Mouse (Mus musculus): ENCODE measurements at regions not wholly inside any gene's neighbourhood (a gene's known extent, or its start where the extent isn't known, plus 50 kb on each side); places are given as distances from the start of the nearest gene placed in this dataset.

- WGBS = 92% methylated on average over 2 of the region's 2 CpGs
- Histone ChIP-seq H3K9ac (ENCODE audit: low read depth, low read length, severe bottlenecking) (no peak overlapping the region), H3K27ac (replicated peaks; ENCODE audit: low read depth, low read length) (no peak overlapping the region), H3K4me2 (replicated peaks; ENCODE audit: low read depth, low read length, severe bottlenecking) (no peak overlapping the region), H3K4me3 (replicated peaks; ENCODE audit: low read length) (no peak overlapping the region), H3K36me3 (ENCODE audit: control insufficient read depth, insufficient read depth, low read length) (no peaks in the 10 kb centered on the region), H3K27me3 (ENCODE audit: control insufficient read depth, insufficient read depth, low read length) (no peaks in the 10 kb centered on the region), H3K9me3 (ENCODE audit: control insufficient read depth, low read length) (no peaks in the 10 kb centered on the region), H3K4me1 (ENCODE audit: control insufficient read depth, insufficient read depth, low read length) (no peaks in the 10 kb centered on the region)
- TF ChIP-seq POLR2A (IDR thresholded peaks at IDR 0.05; ENCODE audit: borderline replicate concordance, extremely low read depth, insufficient read depth, insufficient read length) = no peak
- ATAC-seq (ENCODE audit: low FRiP score, low read depth) (no peak), DNase-seq (ENCODE audit: low spot score) (no peak)
Observed at GRCm38 (mm10) chr2:50552437-50552836, 255.8 kb upstream of the Mmadhc start.

- Histone ChIP-seq H3K27ac (replicated peaks; ENCODE audit: low read depth, low read length) (no peak overlapping the region), H3K27me3 (ENCODE audit: control insufficient read depth, insufficient read depth, low read length) (no peaks in the 10 kb centered on the region), H3K4me3 (replicated peaks; ENCODE audit: low read length) (no peak overlapping the region), H3K9me3 (ENCODE audit: control insufficient read depth, low read length) (no peaks in the 10 kb centered on the region), H3K4me1 (ENCODE audit: control insufficient read depth, insufficient read depth, low read length) (no peaks in the 10 kb centered on the region), H3K4me2 (replicated peaks; ENCODE audit: low read depth, low read length, severe bottlenecking) (no peak overlapping the region), H3K9ac (ENCODE audit: low read depth, low read length, severe bottlenecking) (no peak overlapping the region), H3K36me3 (ENCODE audit: control insufficient read depth, insufficient read depth, low read length) (no peaks in the 10 kb centered on the region)
- DNase-seq (ENCODE audit: low spot score) (no peak), ATAC-seq (ENCODE audit: low FRiP score, low read depth) (no peak)
- WGBS = 82% methylated on average over 8 of the region's 8 CpGs
- no peak for TF ChIP-seq POLR2A (IDR thresholded peaks at IDR 0.05; ENCODE audit: borderline replicate concordance, extremely low read depth, insufficient read depth, insufficient read length)
Observed at GRCm38 (mm10) chr2:50549871-50550270, 253.3 kb upstream of the Mmadhc start.

DNA sequence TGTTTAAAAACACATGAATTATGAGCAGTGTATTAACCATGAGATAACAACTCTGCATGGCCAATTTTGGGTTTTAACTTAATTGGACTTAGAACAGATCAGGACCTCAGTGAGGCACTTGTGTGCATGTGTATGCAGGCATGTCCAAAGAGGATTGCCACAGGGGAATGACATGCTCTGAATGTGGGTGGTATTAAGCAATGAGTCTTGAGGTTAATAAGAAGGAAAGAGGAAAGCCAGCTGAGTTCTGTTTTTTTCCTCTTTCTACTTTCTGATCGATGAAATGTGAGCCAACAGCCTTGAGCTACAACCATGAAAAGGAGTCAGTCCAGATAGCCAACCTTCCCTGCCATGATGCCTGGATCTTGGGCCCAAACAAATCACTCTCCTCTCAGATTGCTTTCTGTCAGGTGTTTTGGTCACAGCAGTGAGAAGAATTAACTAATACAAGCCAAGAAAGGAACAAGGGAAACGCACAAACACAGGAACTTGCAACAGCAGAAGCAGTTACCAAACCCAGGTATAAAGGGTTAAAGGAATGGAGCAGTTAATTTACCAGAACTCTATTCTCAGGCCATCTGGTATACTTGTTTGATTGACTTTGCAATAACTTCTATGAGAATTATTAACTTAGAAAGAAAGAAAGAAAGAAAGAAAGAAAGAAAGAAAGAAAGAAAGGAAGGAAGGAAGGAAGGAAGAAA lies 243.3 kb upstream of the Mmadhc start:
- Histone ChIP-seq H3K36me3 (ENCODE audit: control insufficient read depth, insufficient read depth, low read length) (no peaks in the 10 kb centered on the region), H3K4me3 (replicated peaks; ENCODE audit: low read length) (no peak overlapping the region), H3K9ac (ENCODE audit: low read depth, low read length, severe bottlenecking) (no peak overlapping the region), H3K4me1 (ENCODE audit: control insufficient read depth, insufficient read depth, low read length) (peaks cover 11% of the 10 kb centered on the region), H3K27me3 (ENCODE audit: control insufficient read depth, insufficient read depth, low read length) (no peaks in the 10 kb centered on the region), H3K9me3 (ENCODE audit: control insufficient read depth, low read length) (no peaks in the 10 kb centered on the region), H3K4me2 (replicated peaks; ENCODE audit: low read depth, low read length, severe bottlenecking) (no peak overlapping the region), H3K27ac (replicated peaks; ENCODE audit: low read depth, low read length) (0 out of 2 replicates have a peak overlapping the region, but pooled peaks have one; percentile 13)
- TF ChIP-seq POLR2A (IDR thresholded peaks at IDR 0.05; ENCODE audit: borderline replicate concordance, extremely low read depth, insufficient read depth, insufficient read length) = no peak
- ATAC-seq (ENCODE audit: low FRiP score, low read depth) (no peak), DNase-seq (ENCODE audit: low spot score) (no peak)
- WGBS = 38% methylated on average over 2 of the region's 2 CpGs

GRCm38 (mm10) chr2:50538068-50538467 lies 241.5 kb upstream of the Mmadhc start:
- TF ChIP-seq POLR2A (IDR thresholded peaks at IDR 0.05; ENCODE audit: borderline replicate concordance, extremely low read depth, insufficient read depth, insufficient read length) = no peak
- Histone ChIP-seq H3K4me3 (replicated peaks; ENCODE audit: low read length) (no peak overlapping the region), H3K27me3 (ENCODE audit: control insufficient read depth, insufficient read depth, low read length) (no peaks in the 10 kb centered on the region), H3K4me2 (replicated peaks; ENCODE audit: low read depth, low read length, severe bottlenecking) (no peak overlapping the region), H3K9me3 (ENCODE audit: control insufficient read depth, low read length) (no peaks in the 10 kb centered on the region), H3K9ac (ENCODE audit: low read depth, low read length, severe bottlenecking) (no peak overlapping the region), H3K36me3 (ENCODE audit: control insufficient read depth, insufficient read depth, low read length) (no peaks in the 10 kb centered on the region), H3K27ac (replicated peaks; ENCODE audit: low read depth, low read length) (no peak overlapping the region), H3K4me1 (ENCODE audit: control insufficient read depth, insufficient read depth, low read length) (peaks cover 11% of the 10 kb centered on the region)
- WGBS = 15% methylated on average over 5 of the region's 5 CpGs
- no peak for ATAC-seq (ENCODE audit: low FRiP score, low read depth)
- DNase-seq (ENCODE audit: low spot score) = peak; percentile 70

- ATAC-seq (ENCODE audit: low FRiP score, low read depth) = no peak
- 90% methylated on average over 4 of the region's 4 CpGs for WGBS
- peaks cover 11% of the 10 kb centered on the region for H3K4me1 ChIP-seq (ENCODE audit: control insufficient read depth, insufficient read depth, low read length)
Observed at GRCm38 (mm10) chr2:50535085-50535878, 238.7 kb upstream of the Mmadhc start.

More at GRCm38 (mm10) chr2:50535085-50535878, 238.7 kb upstream of the Mmadhc start:
- H3K27me3 ChIP-seq (ENCODE audit: control insufficient read depth, insufficient read depth, low read length) = no peaks in the 10 kb centered on the region
- no peak overlapping the region for H3K9ac ChIP-seq (ENCODE audit: low read depth, low read length, severe bottlenecking)
- no peak for DNase-seq (ENCODE audit: low spot score)
- no peaks in the 10 kb centered on the region for H3K36me3 ChIP-seq (ENCODE audit: control insufficient read depth, insufficient read depth, low read length)
- H3K9me3 ChIP-seq (ENCODE audit: control insufficient read depth, low read length) = no peaks in the 10 kb centered on the region
- TF ChIP-seq POLR2A (IDR thresholded peaks at IDR 0.05; ENCODE audit: borderline replicate concordance, extremely low read depth, insufficient read depth, insufficient read length) = no peak
- no peak overlapping the region for H3K4me3 ChIP-seq (replicated peaks; ENCODE audit: low read length)
- no peak overlapping the region for H3K27ac ChIP-seq (replicated peaks; ENCODE audit: low read depth, low read length)
- H3K4me2 ChIP-seq (replicated peaks; ENCODE audit: low read depth, low read length, severe bottlenecking) = no peak overlapping the region
